Mouse (Mus musculus) ovary, postnatal 10 days (tissue): ENCODE results near the gene Dynlrb2.

Experiments
- DNase-seq: peaks from one replicate; pipeline ENCODE4 v3.0.0; 2022; ENCODE audit warnings: low spot score

The Dynlrb2 gene

DNA sequence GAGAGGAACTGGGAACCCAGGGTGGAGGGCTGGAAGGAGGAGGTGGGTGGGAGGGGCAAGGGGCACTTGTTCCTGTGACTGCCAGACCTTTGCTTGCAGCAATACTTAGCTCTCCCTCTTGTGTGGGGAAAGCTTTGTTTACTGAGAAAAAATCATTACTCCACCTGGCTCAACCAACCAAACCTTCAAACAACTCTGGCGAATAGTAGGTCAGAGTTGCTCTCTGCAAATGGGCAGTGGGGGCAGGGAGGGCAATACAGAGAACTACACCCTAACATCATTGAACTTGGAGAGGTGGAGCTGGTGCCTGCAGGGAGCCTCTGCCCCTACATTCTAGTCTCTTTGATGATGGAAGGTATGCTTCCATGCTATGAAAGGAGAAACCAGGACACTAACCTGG lies 35.4 kb downstream of the Dynlrb2 start:
- DNase-seq: no peak

DNA sequence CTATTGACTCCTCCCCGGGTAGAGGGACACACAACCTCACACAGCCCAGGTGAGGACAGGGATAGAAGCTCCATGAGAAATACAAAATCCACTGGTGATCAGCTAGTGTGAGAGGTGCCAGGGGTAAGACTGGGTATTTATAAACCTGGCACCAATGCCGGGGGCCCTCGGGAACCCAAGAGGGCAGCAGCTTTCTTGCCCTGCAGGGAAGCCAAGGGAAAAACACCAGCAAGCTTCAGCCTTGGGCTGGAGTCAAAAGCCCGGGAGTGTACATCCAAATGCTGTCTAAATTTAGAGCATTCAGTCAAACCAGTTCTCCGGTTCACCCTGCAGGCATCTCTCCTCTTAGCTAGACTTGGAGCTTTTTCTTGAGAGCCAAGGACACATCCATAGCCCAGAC lies 38.1 kb downstream of the Dynlrb2 start:
- no peak for DNase-seq

DNA sequence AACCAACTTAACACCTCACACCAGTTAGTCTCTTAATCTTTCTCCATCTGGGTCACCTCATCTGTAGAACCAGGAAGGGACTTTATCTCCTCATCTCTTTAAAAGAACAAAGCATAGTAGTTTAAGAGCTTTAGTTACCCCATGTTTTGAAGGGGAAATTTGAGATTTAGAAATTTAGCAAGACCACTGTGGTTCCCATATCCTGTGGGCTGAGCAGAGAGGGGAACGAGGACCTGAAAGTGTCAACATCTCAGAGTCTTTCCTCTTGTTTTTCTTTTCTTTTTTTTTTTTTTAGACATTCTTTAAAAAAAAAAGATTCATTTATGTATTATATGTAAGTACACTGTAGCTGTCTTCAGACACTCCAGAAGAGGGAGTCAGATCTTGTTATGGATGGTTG lies 38.6 kb downstream of the Dynlrb2 start:
- no peak for DNase-seq

DNA sequence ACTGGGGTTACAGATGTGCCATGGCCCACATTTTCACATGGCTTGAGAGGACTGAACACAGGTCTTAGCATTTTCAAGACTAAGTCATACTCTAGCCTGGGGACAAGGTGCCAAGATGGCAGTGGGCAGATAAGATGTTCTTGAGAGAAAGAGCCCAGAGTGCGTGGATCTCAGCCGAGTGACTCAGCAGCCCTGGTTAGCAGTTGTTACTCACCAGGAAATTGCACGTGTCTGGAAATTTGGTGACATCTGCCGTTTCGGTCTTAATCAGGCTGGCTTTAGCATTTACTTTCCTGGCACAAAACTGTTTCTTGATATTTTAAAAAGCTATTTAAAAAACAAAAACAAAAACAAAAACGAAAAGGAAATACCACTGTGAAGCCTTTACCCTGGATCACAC lies 47.5 kb downstream of the Dynlrb2 start:
- no peak for DNase-seq

DNA sequence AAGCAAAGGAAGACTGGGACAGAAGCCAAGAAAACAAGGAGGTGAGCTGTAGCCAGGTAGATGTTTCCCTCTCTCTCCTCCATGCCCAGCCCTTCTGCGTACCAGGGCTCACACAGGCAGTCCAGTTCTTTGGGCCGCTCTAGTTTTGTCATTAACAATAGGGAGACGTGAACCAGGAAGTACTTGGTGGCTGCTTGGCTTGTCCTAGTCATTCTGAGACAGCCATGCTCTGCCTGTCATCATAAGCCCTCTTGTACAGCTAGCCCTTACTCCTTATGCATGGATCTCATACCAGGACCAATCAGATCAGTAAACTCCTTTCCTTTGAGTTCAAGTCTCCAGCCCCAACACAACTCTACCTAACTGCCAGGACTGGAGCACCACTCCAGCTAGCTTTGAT lies 48.0 kb downstream of the Dynlrb2 start:
- no peak for DNase-seq
